Mouse (Mus musculus): Measurements from ENCODE around the gene Grik2.

- TF ChIP-seq CTCF (IDR thresholded peaks at IDR 0.05; ENCODE audit: borderline replicate concordance, extremely low read depth, insufficient read depth, insufficient read length) (no peak), POLR2A (IDR thresholded peaks at IDR 0.05; ENCODE audit: borderline replicate concordance, extremely low read depth, insufficient read depth, insufficient read length, poor library complexity, severe bottlenecking) (no peak)
Observed at GRCm38 (mm10) chr10:49723706-49724105, 64.9 kb downstream of the Grik2 start.

Data from brain, embryonic 14.5 days (tissue).